Mouse (Mus musculus): ENCODE results near the gene Kat8. TPM values are rescaled to one million over a fixed set of nuclear protein-coding genes. Genes with fewer than 3 reads are reported as not detected.

Gene Kat8
- polyA plus RNA-seq, 1 experiment = 0.44 TPM

DNA sequence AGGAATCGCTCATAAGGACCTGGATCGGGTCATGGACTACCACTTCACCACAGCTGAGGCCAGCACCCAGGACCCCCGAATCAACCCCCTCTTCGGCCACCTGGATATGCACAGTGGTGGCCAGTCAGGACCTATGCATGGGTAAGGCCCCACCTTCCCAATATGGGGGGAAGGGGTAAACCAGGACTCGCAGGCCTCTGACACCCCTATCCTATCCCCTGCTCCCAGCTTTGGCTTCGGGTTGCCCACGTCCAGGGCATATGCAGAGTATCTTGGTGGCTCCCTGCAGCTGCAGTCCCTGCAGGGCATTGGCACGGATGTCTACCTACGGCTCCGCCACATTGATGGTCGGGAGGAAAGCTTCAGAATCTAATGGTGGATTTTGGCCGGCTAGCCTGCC lies 4.4 kb upstream of the Kat8 start:
- H3K4me3 ChIP-seq (replicated peaks) = no peak overlapping the region
- H3K9me3 ChIP-seq (ENCODE audit: control insufficient read depth, low read length) = no peaks in the 10 kb centered on the region
- TF ChIP-seq GATA1 (IDR thresholded peaks at IDR 0.05; ENCODE audit: low read length) (no peak), TAL1 (IDR thresholded peaks at IDR 0.05; ENCODE audit: low read length) (no peak)
- H3K36me3 ChIP-seq (ENCODE audit: control insufficient read depth) = peaks cover 56% of the 10 kb centered on the region
- peaks cover 40% of the 10 kb centered on the region for H3K4me1 ChIP-seq (ENCODE audit: control insufficient read depth)
- H3K27me3 ChIP-seq (ENCODE audit: control insufficient read depth) = no peaks in the 10 kb centered on the region

DNA sequence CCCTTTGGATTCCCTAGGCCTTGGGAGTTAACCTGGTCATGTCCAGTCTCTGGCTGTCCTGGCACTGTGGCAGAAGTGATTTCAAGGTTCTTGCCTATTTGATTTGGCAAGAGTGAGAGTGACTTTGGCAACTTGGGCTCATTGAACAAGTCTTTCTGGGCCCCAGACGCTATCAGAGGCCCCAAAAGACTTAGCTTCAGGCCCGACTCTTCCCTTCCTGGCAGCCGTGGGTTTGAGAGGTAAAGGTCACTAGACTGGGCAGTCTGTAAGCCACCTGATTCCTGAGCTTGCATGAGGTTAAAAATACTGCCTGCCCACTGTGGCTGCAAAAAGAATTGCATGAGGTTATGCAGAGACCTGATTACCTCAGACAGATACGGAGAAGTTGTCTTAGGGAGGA lies 3.7 kb upstream of the Kat8 start:
- peaks cover 56% of the 10 kb centered on the region for H3K36me3 ChIP-seq (ENCODE audit: control insufficient read depth)
- H3K27me3 ChIP-seq (ENCODE audit: control insufficient read depth) = no peaks in the 10 kb centered on the region
- peaks cover 44% of the 10 kb centered on the region for H3K4me1 ChIP-seq (ENCODE audit: control insufficient read depth)
- H3K9me3 ChIP-seq (ENCODE audit: control insufficient read depth, low read length) = no peaks in the 10 kb centered on the region
- no peak for TF ChIP-seq GATA1 (IDR thresholded peaks at IDR 0.05; ENCODE audit: low read length)
- TF ChIP-seq TAL1 (IDR thresholded peaks at IDR 0.05; ENCODE audit: low read length) = no peak
- no peak overlapping the region for H3K4me3 ChIP-seq (replicated peaks)

DNA sequence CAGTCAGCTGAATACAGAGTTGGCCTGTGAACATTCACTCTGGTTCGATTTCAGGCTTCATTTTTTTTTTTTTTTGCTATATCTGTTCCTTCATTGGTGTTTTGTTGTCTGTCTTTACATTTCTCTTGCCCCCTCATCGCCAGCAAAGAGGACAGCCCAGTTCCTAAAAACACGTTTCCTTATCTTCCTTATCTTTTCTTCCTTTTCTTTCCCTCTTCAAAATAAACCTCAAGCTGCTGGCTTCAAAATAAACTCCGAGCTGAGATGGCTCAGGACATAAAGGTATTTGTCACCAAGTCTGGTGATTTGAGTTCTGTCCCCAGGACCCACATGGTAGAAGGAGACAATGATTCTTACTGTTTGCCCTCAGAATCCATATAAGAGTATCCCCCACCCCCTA lies 622 bp downstream of the Kat8 start:
- Histone ChIP-seq H3K36me3 (ENCODE audit: control insufficient read depth) (peaks cover 52% of the 10 kb centered on the region), H3K9me3 (ENCODE audit: control insufficient read depth, low read length) (no peaks in the 10 kb centered on the region), H3K4me3 (replicated peaks) (peak overlapping the region; percentile 91), H3K27me3 (ENCODE audit: control insufficient read depth) (no peaks in the 10 kb centered on the region), H3K4me1 (ENCODE audit: control insufficient read depth) (peaks cover 28% of the 10 kb centered on the region)
- TF ChIP-seq GATA1 (IDR thresholded peaks at IDR 0.05; ENCODE audit: low read length) (peak; percentile 22; the same call in 1 of the 2 replicates), TAL1 (IDR thresholded peaks at IDR 0.05; ENCODE audit: low read length) (no peak)

DNA sequence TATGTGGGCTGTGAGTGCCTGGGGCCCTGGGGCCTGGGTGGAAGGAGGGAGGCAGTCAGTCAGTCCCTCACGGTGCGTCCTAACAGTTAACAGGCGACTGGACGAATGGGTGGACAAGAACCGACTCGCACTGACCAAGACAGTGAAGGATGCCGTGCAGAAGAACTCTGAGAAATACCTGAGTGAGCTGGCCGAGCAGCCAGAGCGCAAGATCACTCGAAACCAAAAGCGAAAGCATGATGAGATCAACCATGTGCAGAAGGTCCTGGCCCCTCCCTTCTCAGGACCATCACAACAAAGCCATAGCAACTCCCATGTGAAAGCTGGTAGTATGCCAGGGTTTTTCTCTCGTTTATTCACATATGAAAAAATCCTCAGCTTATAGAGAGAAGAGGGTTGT lies 3.0 kb downstream of the Kat8 start:
- Histone ChIP-seq H3K27me3 (ENCODE audit: control insufficient read depth) (no peaks in the 10 kb centered on the region), H3K9me3 (ENCODE audit: control insufficient read depth, low read length) (no peaks in the 10 kb centered on the region), H3K36me3 (ENCODE audit: control insufficient read depth) (peaks cover 49% of the 10 kb centered on the region), H3K4me1 (ENCODE audit: control insufficient read depth) (peaks cover 37% of the 10 kb centered on the region), H3K4me3 (replicated peaks) (no peak overlapping the region)
- TF ChIP-seq TAL1 (IDR thresholded peaks at IDR 0.05; ENCODE audit: low read length) (no peak), GATA1 (IDR thresholded peaks at IDR 0.05; ENCODE audit: low read length) (no peak)

DNA sequence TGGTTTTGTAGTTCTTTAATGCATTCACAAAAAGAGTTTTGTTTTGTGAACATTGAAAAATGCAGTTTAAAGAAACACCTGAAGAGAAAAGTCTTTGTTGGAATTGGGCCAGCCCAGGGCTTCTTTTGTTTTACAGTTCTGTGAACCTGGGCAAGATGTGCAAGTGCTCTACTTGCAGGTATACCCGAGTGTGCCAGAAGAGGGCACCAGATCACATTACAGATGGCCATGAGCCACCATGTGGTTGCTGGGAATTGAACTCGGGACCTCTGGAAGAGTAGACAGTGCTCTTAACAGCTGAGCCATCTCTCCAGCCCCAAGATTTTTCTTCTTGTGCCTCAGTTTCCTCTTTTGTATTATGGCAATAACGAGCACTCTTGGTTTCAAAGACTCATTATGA lies 5.9 kb downstream of the Kat8 start:
- no peak overlapping the region for H3K4me3 ChIP-seq (replicated peaks)
- no peak for TF ChIP-seq GATA1 (IDR thresholded peaks at IDR 0.05; ENCODE audit: low read length)
- H3K36me3 ChIP-seq (ENCODE audit: control insufficient read depth) = peaks cover 66% of the 10 kb centered on the region
- H3K4me1 ChIP-seq (ENCODE audit: control insufficient read depth) = peaks cover 24% of the 10 kb centered on the region
- H3K27me3 ChIP-seq (ENCODE audit: control insufficient read depth) = no peaks in the 10 kb centered on the region
- no peaks in the 10 kb centered on the region; the same call in 1 of the 2 replicates for H3K9me3 ChIP-seq (ENCODE audit: control insufficient read depth, low read length)

DNA sequence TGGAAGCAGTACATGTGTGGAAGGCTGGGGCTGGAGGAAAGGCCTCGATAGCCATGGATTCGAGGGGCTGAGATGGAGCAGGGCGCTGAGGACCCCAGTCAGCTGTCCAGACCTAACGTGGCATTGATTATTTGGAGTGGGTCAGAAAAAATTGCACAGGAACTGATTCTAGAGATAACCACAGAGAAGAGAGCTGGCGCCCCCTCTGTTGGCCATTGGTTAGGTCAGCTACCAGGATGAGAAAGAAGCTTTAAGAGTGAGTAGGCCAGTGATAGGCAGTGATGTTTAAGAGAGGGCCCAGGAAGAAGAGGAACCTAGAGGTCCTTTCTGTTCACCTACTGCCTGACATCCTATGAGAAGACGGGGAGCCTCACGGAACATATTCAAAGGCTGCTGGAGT lies 7.0 kb downstream of the Kat8 start:
- TF ChIP-seq TAL1 (IDR thresholded peaks at IDR 0.05; ENCODE audit: low read length) (no peak), GATA1 (IDR thresholded peaks at IDR 0.05; ENCODE audit: low read length) (no peak)
- H3K4me3 ChIP-seq (replicated peaks) = no peak overlapping the region
- H3K9me3 ChIP-seq (ENCODE audit: control insufficient read depth, low read length) = no peaks in the 10 kb centered on the region; the same call in 1 of the 2 replicates
- H3K36me3 ChIP-seq (ENCODE audit: control insufficient read depth) = peaks cover 77% of the 10 kb centered on the region
- H3K4me1 ChIP-seq (ENCODE audit: control insufficient read depth) = peaks cover 20% of the 10 kb centered on the region
- no peaks in the 10 kb centered on the region for H3K27me3 ChIP-seq (ENCODE audit: control insufficient read depth)

DNA sequence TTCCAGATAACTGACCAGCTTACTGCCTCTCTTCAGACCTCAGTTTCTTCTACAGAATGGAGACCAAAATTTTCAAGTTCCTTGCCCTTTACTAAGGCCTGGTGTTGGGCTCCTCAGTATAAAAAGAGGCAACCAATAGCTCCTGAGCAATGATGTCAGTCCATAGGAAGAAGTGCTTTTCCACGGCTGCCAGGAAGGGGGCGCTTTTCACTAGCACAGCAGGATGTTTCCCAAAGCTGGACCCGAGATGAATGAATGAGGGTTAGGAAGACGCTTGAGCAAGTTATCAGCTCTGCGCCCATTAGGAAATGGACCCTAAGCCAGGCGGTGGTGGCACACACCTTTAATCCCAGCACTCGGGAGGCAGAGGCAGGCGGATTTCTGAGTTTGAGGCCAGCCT lies 9.2 kb downstream of the Kat8 start:
- no peak for TF ChIP-seq TAL1 (IDR thresholded peaks at IDR 0.05; ENCODE audit: low read length)
- TF ChIP-seq GATA1 (IDR thresholded peaks at IDR 0.05; ENCODE audit: low read length) = no peak
- H3K36me3 ChIP-seq (ENCODE audit: control insufficient read depth) = peaks cover 80% of the 10 kb centered on the region

DNA sequence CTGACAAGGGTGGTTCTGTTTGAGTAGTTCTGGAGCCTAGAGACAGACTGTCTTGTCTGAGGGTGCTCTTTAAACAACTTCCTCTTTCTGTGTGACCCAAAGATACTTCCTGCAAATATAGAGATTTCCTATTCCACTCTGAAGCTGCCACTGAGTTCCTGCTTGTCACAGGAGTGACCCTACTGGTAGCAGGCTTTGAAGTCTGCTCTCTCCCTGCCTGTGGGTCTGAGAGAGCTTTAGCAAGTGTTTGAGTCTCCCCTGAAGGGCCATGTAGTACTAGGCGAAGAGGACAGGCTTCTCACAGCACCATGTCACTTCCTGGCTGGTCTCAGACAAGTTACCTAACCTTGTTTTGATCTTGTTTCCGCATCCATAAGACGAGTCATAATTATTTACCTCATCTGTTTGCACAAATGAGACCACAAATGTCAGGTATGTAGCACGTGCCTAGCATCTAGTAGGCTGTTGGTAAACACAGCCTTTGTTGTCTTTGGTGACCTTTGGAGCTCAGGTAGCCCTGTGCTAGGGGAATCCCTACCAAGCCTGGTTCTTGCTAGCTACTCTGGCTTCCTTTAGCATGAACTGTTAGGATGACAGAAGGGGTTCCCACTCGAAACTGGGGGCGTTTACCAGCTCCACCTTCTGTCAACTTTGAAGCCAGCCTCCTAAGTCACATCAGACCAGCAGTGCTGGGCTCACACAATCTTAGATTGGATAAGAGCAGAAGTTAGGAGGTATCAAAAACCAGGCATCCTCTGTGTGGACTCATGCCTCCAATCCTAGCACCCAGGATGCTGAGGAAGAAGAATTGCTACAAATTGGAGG lies 10.3 kb downstream of the Kat8 start:
- Histone ChIP-seq H3K36me3 (ENCODE audit: control insufficient read depth) (peaks cover 82% of the 10 kb centered on the region), H3K4me3 (replicated peaks) (no peak overlapping the region), H3K4me1 (ENCODE audit: control insufficient read depth) (peaks cover 15% of the 10 kb centered on the region), H3K9me3 (ENCODE audit: control insufficient read depth, low read length) (no peaks in the 10 kb centered on the region; the same call in 1 of the 2 replicates), H3K27me3 (ENCODE audit: control insufficient read depth) (no peaks in the 10 kb centered on the region)
- TF ChIP-seq GATA1 (IDR thresholded peaks at IDR 0.05; ENCODE audit: low read length) (no peak), TAL1 (IDR thresholded peaks at IDR 0.05; ENCODE audit: low read length) (no peak)

More for the DNA sequence above, 9.2 kb downstream of the Kat8 start:
- Histone ChIP-seq H3K27me3 (ENCODE audit: control insufficient read depth) (no peaks in the 10 kb centered on the region), H3K4me1 (ENCODE audit: control insufficient read depth) (peaks cover 15% of the 10 kb centered on the region), H3K9me3 (ENCODE audit: control insufficient read depth, low read length) (no peaks in the 10 kb centered on the region; the same call in 1 of the 2 replicates), H3K4me3 (replicated peaks) (no peak overlapping the region)

DNA sequence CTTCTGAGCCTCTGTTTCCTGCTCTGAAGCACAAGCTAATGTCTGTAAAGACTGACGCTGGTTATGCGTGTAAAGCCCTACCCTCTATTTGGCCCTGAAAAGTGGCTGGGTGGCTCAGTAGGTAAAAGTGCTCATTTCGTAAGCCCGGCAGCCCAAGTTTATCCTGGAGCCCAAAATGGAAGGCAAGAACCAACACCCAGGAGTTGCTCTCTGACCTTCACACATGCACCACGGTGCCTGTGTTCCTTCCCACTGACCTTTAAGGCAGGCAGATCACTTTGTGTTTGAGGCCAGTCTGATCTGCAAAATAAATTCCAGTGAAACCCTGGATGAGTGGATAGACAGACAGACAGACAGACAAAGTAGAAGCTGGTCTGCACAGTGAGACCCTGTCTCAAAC lies 11.4 kb downstream of the Kat8 start:
- Histone ChIP-seq H3K4me1 (ENCODE audit: control insufficient read depth) (peaks cover 16% of the 10 kb centered on the region), H3K4me3 (replicated peaks) (no peak overlapping the region), H3K27me3 (ENCODE audit: control insufficient read depth) (no peaks in the 10 kb centered on the region), H3K36me3 (ENCODE audit: control insufficient read depth) (peaks cover 76% of the 10 kb centered on the region), H3K9me3 (ENCODE audit: control insufficient read depth, low read length) (no peaks in the 10 kb centered on the region; the same call in 1 of the 2 replicates)
- TF ChIP-seq GATA1 (IDR thresholded peaks at IDR 0.05; ENCODE audit: low read length) = no peak
- TF ChIP-seq TAL1 (IDR thresholded peaks at IDR 0.05; ENCODE audit: low read length) = no peak
